Mouse (Mus musculus) kidney, adult 2 months (tissue): Measurements from ENCODE around the gene Zbtb20.

Experiments
- CTCF ChIP-seq: fragments of 200-500 bp; conservative IDR thresholded peaks from 2 replicates; pipeline ENCODE4 v1.5.1; 2011; ENCODE audit warnings: low read depth, mild to moderate bottlenecking, control low read depth, low read length, moderate library complexity, mixed read lengths; ENCODE audit not compliant: insufficient read depth, insufficient read length
- POLR2A ChIP-seq: fragments of 200-500 bp; IDR thresholded peaks from one replicate; pipeline ENCODE4 v1.6.1; 2011; ENCODE audit warnings: low read depth, low read length, control low read depth

DNA sequence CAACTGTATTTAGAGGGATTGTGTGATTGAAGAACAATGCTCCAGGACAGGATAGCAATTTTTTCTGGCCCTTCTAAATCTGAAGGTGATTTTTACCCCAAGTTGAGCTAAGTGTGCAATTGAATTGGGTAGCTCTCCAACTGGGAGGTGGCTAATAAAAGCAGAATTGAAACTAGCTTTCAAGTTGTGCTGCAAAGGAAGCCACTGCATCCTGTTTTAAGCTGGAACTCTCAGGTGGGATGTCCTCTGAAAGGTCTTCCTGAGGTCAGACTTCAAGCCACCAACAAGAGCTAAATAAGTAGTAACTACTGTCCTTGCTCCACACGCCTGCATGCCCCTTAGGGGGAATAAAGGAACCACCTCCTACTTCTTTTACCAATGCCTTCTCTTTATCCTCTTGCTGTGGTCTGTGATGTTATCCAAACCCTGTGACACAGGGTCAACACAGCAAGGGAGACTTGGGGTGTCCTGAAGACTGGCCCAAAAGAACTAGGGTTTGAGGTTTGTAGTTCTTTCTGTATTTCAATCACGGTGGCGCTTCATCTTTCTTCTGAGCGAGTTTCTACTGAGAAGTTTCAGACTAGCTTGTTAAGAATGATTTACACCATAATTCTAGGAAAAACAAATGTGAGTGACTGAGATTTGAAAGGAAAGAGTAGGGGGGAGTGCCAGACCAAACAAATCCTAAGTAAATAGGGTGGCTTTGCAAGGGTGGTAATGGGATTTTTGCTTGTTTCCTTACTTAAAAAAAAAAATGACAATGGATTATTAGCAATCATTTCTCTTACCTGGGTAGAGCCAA, 533.6 kb downstream of the Zbtb20 start:
- TF ChIP-seq CTCF: no peak
- no peak for TF ChIP-seq POLR2A
